In the genomic region with DNA sequence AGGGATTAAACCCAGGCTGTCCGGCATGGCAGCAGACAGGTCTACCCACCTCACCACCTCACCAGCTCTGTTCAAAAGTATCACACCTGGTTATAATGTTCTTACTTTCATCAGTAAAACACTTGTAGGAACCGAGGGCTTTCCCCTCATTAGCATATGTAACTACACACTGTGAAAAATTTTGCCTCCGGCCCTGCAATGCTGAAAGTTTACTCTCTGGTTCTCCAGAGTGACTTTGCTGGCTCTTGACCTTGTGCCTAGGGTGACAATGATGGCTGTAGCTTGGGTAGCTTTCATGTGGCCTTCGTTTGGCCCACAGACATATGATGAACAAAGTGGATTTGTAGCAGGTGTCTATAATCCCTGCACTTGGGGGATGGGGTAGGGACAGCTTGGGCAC, we compare ENCODE assay signal across 18 mouse cellular contexts. TPM values are rescaled to one million over a fixed set of nuclear protein-coding genes. Genes with fewer than 3 reads are reported as not detected.
"Had no signal": no experiment of that assay in that cellular context is flagged by ENCODE, and none has a peak within 500 bp of the region (broad histone marks: within the 10 kb centered on the region; RNA-seq: fewer than 3 reads in every experiment).

No protein-coding gene starts in this region.

- ATAC-seq: intestine, embryonic 15.5 days; midbrain, embryonic 13.5 days had no signal

- H3K27me3 ChIP-seq: intestine, embryonic 15.5 days; limb, embryonic 13.5 days; midbrain, embryonic 13.5 days; stomach, embryonic 15.5 days had no signal

- H3K4me1 ChIP-seq: intestine, embryonic 15.5 days; limb, embryonic 13.5 days; stomach, embryonic 15.5 days had no signal

- H3K36me3 ChIP-seq: intestine, embryonic 15.5 days; limb, embryonic 13.5 days; midbrain, embryonic 13.5 days; stomach, embryonic 15.5 days had no signal

- H3K27ac ChIP-seq: intestine, embryonic 15.5 days; layer of hippocampus, adult 2 months; limb, embryonic 13.5 days; liver, embryonic 14.5 days; midbrain, embryonic 13.5 days; stomach, embryonic 15.5 days had no signal

- H3K4me2 ChIP-seq: intestine, embryonic 15.5 days; limb, embryonic 13.5 days; midbrain, embryonic 13.5 days; stomach, embryonic 15.5 days had no signal

- H3K9ac ChIP-seq: intestine, embryonic 15.5 days; limb, embryonic 13.5 days; liver, embryonic 14.5 days; midbrain, embryonic 13.5 days; stomach, embryonic 15.5 days had no signal

- DNase-seq: lung, postnatal 36 days; right cerebral cortex, postnatal 14 days; thymus, adult 2 months; thymus, postnatal 25 days had no signal

- H3K4me3 ChIP-seq: intestine, embryonic 15.5 days; layer of hippocampus, adult 2 months; limb, embryonic 13.5 days; midbrain, embryonic 13.5 days; stomach, embryonic 15.5 days had no signal

- H3K9me3 ChIP-seq: intestine, embryonic 15.5 days; limb, embryonic 13.5 days; midbrain, embryonic 13.5 days; stomach, embryonic 15.5 days had no signal

RNA-seq across cellular contexts. Expression of gene Ccdc113, which starts 13.1 kb away (rescaled TPM):
- total RNA-seq: liver, adult 2 months; megakaryocyte progenitor cell, adult 5-6 weeks had no signal
- polyA plus RNA-seq: liver, adult 2 months; liver, embryonic 14.5 days; spleen, adult 2 months had no signal

RNA-seq across cellular contexts. Expression of gene Prss54, which starts 29.2 kb away (rescaled TPM):
- total RNA-seq: layer of hippocampus, postnatal 10 days; liver, adult 2 months; megakaryocyte progenitor cell, adult 5-6 weeks; midbrain, postnatal 0 days had no signal
- polyA plus RNA-seq: intestine, embryonic 15.5 days; limb, embryonic 13.5 days; liver, adult 2 months; liver, embryonic 14.5 days; lung, embryonic 16.5 days; midbrain, embryonic 13.5 days; midbrain, postnatal 0 days; neural tube, embryonic 14.5 days; spleen, adult 2 months; stomach, embryonic 15.5 days; urinary bladder, adult 2 months had no signal
